Mouse (Mus musculus): ENCODE measurements around the gene Grik2. TPM values are rescaled to one million over a fixed set of nuclear protein-coding genes. Genes with fewer than 3 reads are reported as not detected.
"Not testable (repeated sequence)": the region's sequence is repeated elsewhere in the genome, so short reads cannot be mapped to it uniquely, and the experiment has no call there.

Grik2 gene
- polyA plus RNA-seq, 1 experiment = 31.4 TPM

GRCm38 (mm10) chr10:49256247-49256939 is 532.2 kb downstream of the Grik2 start:
- Histone ChIP-seq H3K27ac (ENCODE audit: insufficient read depth, low read length) (no peak overlapping the region), H3K4me3 (ENCODE audit: insufficient read depth, low read length) (no peak overlapping the region), H3K4me1 (ENCODE audit: control insufficient read depth, insufficient read depth, low read length) (no peaks in the 10 kb centered on the region; the same call in 1 of the 2 replicates)
- TF ChIP-seq POLR2A (IDR thresholded peaks at IDR 0.05; ENCODE audit: extremely low read depth, insufficient read depth, low read length) (no peak), CTCF (IDR thresholded peaks at IDR 0.05; ENCODE audit: extremely low read depth, insufficient read depth, low read length) (no peak)

- not testable (repeated sequence) for H3K4me3 ChIP-seq (ENCODE audit: insufficient read depth, low read length); H3K27ac ChIP-seq (ENCODE audit: insufficient read depth, low read length); H3K4me1 ChIP-seq (ENCODE audit: control insufficient read depth, insufficient read depth, low read length)
Measured at GRCm38 (mm10) chr10:49237356-49237755, 551.2 kb downstream of the Grik2 start.

DNA sequence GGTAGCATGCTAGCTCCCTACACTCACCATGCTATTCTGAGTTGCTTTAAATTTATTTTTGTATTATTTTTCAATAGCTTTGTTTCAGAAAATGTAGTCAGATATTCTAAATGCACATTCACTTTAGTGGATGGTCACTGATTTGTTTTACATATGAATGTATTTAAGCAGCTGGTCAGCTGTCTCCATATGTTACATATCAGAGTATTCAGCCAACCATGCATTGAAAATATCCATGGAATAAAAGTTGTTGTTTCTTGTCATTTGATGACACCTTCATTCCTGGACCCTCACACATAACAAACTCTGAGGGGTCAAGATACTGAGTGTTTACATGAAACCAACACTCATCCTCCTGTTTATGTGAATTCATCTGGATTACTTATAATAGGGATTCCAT is 551.7 kb downstream of the Grik2 start:
- not testable (repeated sequence) for H3K4me1 ChIP-seq (ENCODE audit: control insufficient read depth, insufficient read depth, low read length); H3K27ac ChIP-seq (ENCODE audit: insufficient read depth, low read length); H3K4me3 ChIP-seq (ENCODE audit: insufficient read depth, low read length)

GRCm38 (mm10) chr10:49220096-49220495 is 568.5 kb downstream of the Grik2 start:
- TF ChIP-seq POLR2A (IDR thresholded peaks at IDR 0.05; ENCODE audit: extremely low read depth, insufficient read depth, low read length) = no peak
- no peak for TF ChIP-seq CTCF (IDR thresholded peaks at IDR 0.05; ENCODE audit: extremely low read depth, insufficient read depth, low read length)
- H3K4me3 ChIP-seq (ENCODE audit: insufficient read depth, low read length) = no peak overlapping the region
- H3K27ac ChIP-seq (ENCODE audit: insufficient read depth, low read length) = no peak overlapping the region

GRCm38 (mm10) chr10:49219631-49220030 is 568.9 kb downstream of the Grik2 start:
- H3K4me1 ChIP-seq (ENCODE audit: control insufficient read depth, insufficient read depth, low read length) = no peaks in the 10 kb centered on the region
- no peak overlapping the region for H3K27ac ChIP-seq (ENCODE audit: insufficient read depth, low read length)
- TF ChIP-seq CTCF (IDR thresholded peaks at IDR 0.05; ENCODE audit: extremely low read depth, insufficient read depth, low read length) = no peak
- no peak for TF ChIP-seq POLR2A (IDR thresholded peaks at IDR 0.05; ENCODE audit: extremely low read depth, insufficient read depth, low read length)
- H3K4me3 ChIP-seq (ENCODE audit: insufficient read depth, low read length) = no peak overlapping the region

More at GRCm38 (mm10) chr10:49220096-49220495, 568.5 kb downstream of the Grik2 start:
- no peaks in the 10 kb centered on the region for H3K4me1 ChIP-seq (ENCODE audit: control insufficient read depth, insufficient read depth, low read length)

- H3K27ac ChIP-seq (ENCODE audit: insufficient read depth, low read length) = no peak overlapping the region
- no peaks in the 10 kb centered on the region for H3K4me1 ChIP-seq (ENCODE audit: control insufficient read depth, insufficient read depth, low read length)
- no peak overlapping the region for H3K4me3 ChIP-seq (ENCODE audit: insufficient read depth, low read length)
- TF ChIP-seq POLR2A (IDR thresholded peaks at IDR 0.05; ENCODE audit: extremely low read depth, insufficient read depth, low read length) (no peak), CTCF (IDR thresholded peaks at IDR 0.05; ENCODE audit: extremely low read depth, insufficient read depth, low read length) (no peak)
Measured at GRCm38 (mm10) chr10:49191773-49192371, 596.7 kb downstream of the Grik2 start.

- no peak overlapping the region for H3K27ac ChIP-seq (ENCODE audit: insufficient read depth, low read length)
- no peak for TF ChIP-seq CTCF (IDR thresholded peaks at IDR 0.05; ENCODE audit: extremely low read depth, insufficient read depth, low read length)
- no peak for TF ChIP-seq POLR2A (IDR thresholded peaks at IDR 0.05; ENCODE audit: extremely low read depth, insufficient read depth, low read length)
- no peak overlapping the region for H3K4me3 ChIP-seq (ENCODE audit: insufficient read depth, low read length)
Measured at GRCm38 (mm10) chr10:49191291-49191690, 597.3 kb downstream of the Grik2 start.

GRCm38 (mm10) chr10:49154134-49154533 is 634.4 kb downstream of the Grik2 start:
- H3K4me3 ChIP-seq (ENCODE audit: insufficient read depth, low read length) = no peak overlapping the region
- H3K27ac ChIP-seq (ENCODE audit: insufficient read depth, low read length) = no peak overlapping the region
- no peaks in the 10 kb centered on the region for H3K4me1 ChIP-seq (ENCODE audit: control insufficient read depth, insufficient read depth, low read length)
- no peak for TF ChIP-seq CTCF (IDR thresholded peaks at IDR 0.05; ENCODE audit: extremely low read depth, insufficient read depth, low read length)

More at GRCm38 (mm10) chr10:49191291-49191690, 597.3 kb downstream of the Grik2 start:
- H3K4me1 ChIP-seq (ENCODE audit: control insufficient read depth, insufficient read depth, low read length) = no peaks in the 10 kb centered on the region

GRCm38 (mm10) chr10:49151496-49151895 is 637.1 kb downstream of the Grik2 start:
- not testable (repeated sequence) for H3K4me1 ChIP-seq (ENCODE audit: control insufficient read depth, insufficient read depth, low read length); H3K27ac ChIP-seq (ENCODE audit: insufficient read depth, low read length); H3K4me3 ChIP-seq (ENCODE audit: insufficient read depth, low read length)

GRCm38 (mm10) chr10:49149714-49150113 is 638.9 kb downstream of the Grik2 start:
- Histone ChIP-seq H3K4me1 (ENCODE audit: control insufficient read depth, insufficient read depth, low read length) (no peaks in the 10 kb centered on the region), H3K4me3 (ENCODE audit: insufficient read depth, low read length) (no peak overlapping the region), H3K27ac (ENCODE audit: insufficient read depth, low read length) (no peak overlapping the region)
- TF ChIP-seq CTCF (IDR thresholded peaks at IDR 0.05; ENCODE audit: extremely low read depth, insufficient read depth, low read length) (no peak), POLR2A (IDR thresholded peaks at IDR 0.05; ENCODE audit: extremely low read depth, insufficient read depth, low read length) (no peak)
